Mouse (Mus musculus): ENCODE measurements around the gene Chp1. TPM values are rescaled to one million over a fixed set of nuclear protein-coding genes. Genes with fewer than 3 reads are reported as not detected.
"Not testable (repeated sequence)": the region's sequence is repeated elsewhere in the genome, so short reads cannot be mapped to it uniquely, and the experiment has no call there.

The Chp1 gene
- total and polyA plus RNA-seq, 2 experiments from 2014 or later: 58.9 to 69.8 TPM

- Histone ChIP-seq H3K36me3 (ENCODE audit: insufficient read depth) (peaks cover 6% of the 10 kb centered on the region; the same call in 1 of the 2 replicates), H3K4me3 (ENCODE audit: low read depth, low read length) (no peak overlapping the region), H3K4me2 (ENCODE audit: low read depth) (no peak overlapping the region), H3K9ac (no peak overlapping the region), H3K4me1 (ENCODE audit: insufficient read depth) (peaks cover 10% of the 10 kb centered on the region), H3K9me3 (ENCODE audit: low read length) (no peaks in the 10 kb centered on the region), H3K27ac (ENCODE audit: low read depth, low read length) (no peak overlapping the region), H3K27me3 (ENCODE audit: insufficient read depth, low read length) (no peaks in the 10 kb centered on the region)
- no peak for ATAC-seq
- WGBS: 93% methylated on average over 3 of the region's 3 CpGs
- DNase-seq: no peak
- TF ChIP-seq CTCF (IDR thresholded peaks at IDR 0.05; ENCODE audit: low read depth): 0 out of 2 replicates have a peak, but pooled peaks have one; percentile 21
Measured at GRCm38 (mm10) chr2:119591247-119591646, 43.8 kb downstream of the Chp1 start.

GRCm38 (mm10) chr2:119593765-119594112 is 46.2 kb downstream of the Chp1 start:
- DNase-seq (no peak), ATAC-seq (no peak)
- peak; percentile 18; the same call in 1 of the 2 replicates for TF ChIP-seq CTCF (IDR thresholded peaks at IDR 0.05; ENCODE audit: low read depth)
- peaks cover 16% of the 10 kb centered on the region; the same call in 1 of the 2 replicates for H3K36me3 ChIP-seq (ENCODE audit: insufficient read depth)
- H3K4me3 ChIP-seq (ENCODE audit: low read depth, low read length): peak overlapping the region; percentile 79
- peaks cover 11% of the 10 kb centered on the region for H3K4me1 ChIP-seq (ENCODE audit: insufficient read depth)
- WGBS: 7% methylated on average over 7 of the region's 7 CpGs
- H3K27ac ChIP-seq (ENCODE audit: low read depth, low read length): peak overlapping the region; percentile 54
- no peaks in the 10 kb centered on the region for H3K9me3 ChIP-seq (ENCODE audit: low read length)
- no peaks in the 10 kb centered on the region for H3K27me3 ChIP-seq (ENCODE audit: insufficient read depth, low read length)
- no peak overlapping the region for H3K9ac ChIP-seq
- peak overlapping the region; percentile 34 for H3K4me2 ChIP-seq (ENCODE audit: low read depth)

GRCm38 (mm10) chr2:119594113-119594981 is 46.9 kb downstream of the Chp1 start:
- peaks cover 11% of the 10 kb centered on the region for H3K4me1 ChIP-seq (ENCODE audit: insufficient read depth)
- peak overlapping the region; percentile 79 for H3K4me3 ChIP-seq (ENCODE audit: low read depth, low read length)
- H3K27ac ChIP-seq (ENCODE audit: low read depth, low read length): peak overlapping the region; percentile 75
- DNase-seq: peak; percentile 99
- no peak for TF ChIP-seq CTCF (IDR thresholded peaks at IDR 0.05; ENCODE audit: low read depth)
- H3K27me3 ChIP-seq (ENCODE audit: insufficient read depth, low read length): no peaks in the 10 kb centered on the region
- ATAC-seq: peak; percentile 99
- 2% methylated on average over 61 of the region's 61 CpGs for WGBS
- H3K36me3 ChIP-seq (ENCODE audit: insufficient read depth): peaks cover 16% of the 10 kb centered on the region
- H3K9ac ChIP-seq: peak overlapping the region; percentile 94
- H3K4me2 ChIP-seq (ENCODE audit: low read depth): peak overlapping the region; percentile 63
- H3K9me3 ChIP-seq (ENCODE audit: low read length): no peaks in the 10 kb centered on the region

- Histone ChIP-seq H3K4me1 (ENCODE audit: insufficient read depth) (peaks cover 11% of the 10 kb centered on the region), H3K4me2 (ENCODE audit: low read depth) (peak overlapping the region; percentile 63), H3K4me3 (ENCODE audit: low read depth, low read length) (peak overlapping the region; percentile 79), H3K27me3 (ENCODE audit: insufficient read depth, low read length) (no peaks in the 10 kb centered on the region), H3K27ac (ENCODE audit: low read depth, low read length) (no peak overlapping the region), H3K36me3 (ENCODE audit: insufficient read depth) (peaks cover 23% of the 10 kb centered on the region), H3K9ac (peak overlapping the region; percentile 94), H3K9me3 (ENCODE audit: low read length) (no peaks in the 10 kb centered on the region)
- no peak for TF ChIP-seq CTCF (IDR thresholded peaks at IDR 0.05; ENCODE audit: low read depth)
- DNase-seq (no peak), ATAC-seq (no peak)
- 31% methylated on average over 4 of the region's 4 CpGs for WGBS
Measured at GRCm38 (mm10) chr2:119595308-119595707, 47.8 kb downstream of the Chp1 start.

GRCm38 (mm10) chr2:119596781-119597330 is 49.4 kb downstream of the Chp1 start:
- Histone ChIP-seq H3K27me3 (ENCODE audit: insufficient read depth, low read length) (no peaks in the 10 kb centered on the region), H3K36me3 (ENCODE audit: insufficient read depth) (peaks cover 18% of the 10 kb centered on the region), H3K9me3 (ENCODE audit: low read length) (no peaks in the 10 kb centered on the region), H3K27ac (ENCODE audit: low read depth, low read length) (no peak overlapping the region), H3K4me2 (ENCODE audit: low read depth) (no peak overlapping the region), H3K9ac (no peak overlapping the region), H3K4me1 (ENCODE audit: insufficient read depth) (peaks cover 20% of the 10 kb centered on the region), H3K4me3 (ENCODE audit: low read depth, low read length) (no peak overlapping the region)
- DNase-seq (peak; percentile 33), ATAC-seq (no peak)
- TF ChIP-seq CTCF (IDR thresholded peaks at IDR 0.05; ENCODE audit: low read depth): no peak
- 83% methylated on average over 8 of the region's 8 CpGs for WGBS

GRCm38 (mm10) chr2:119601027-119601426 is 53.5 kb downstream of the Chp1 start:
- no peaks in the 10 kb centered on the region for H3K9me3 ChIP-seq (ENCODE audit: low read length)
- no peak overlapping the region for H3K9ac ChIP-seq

DNA sequence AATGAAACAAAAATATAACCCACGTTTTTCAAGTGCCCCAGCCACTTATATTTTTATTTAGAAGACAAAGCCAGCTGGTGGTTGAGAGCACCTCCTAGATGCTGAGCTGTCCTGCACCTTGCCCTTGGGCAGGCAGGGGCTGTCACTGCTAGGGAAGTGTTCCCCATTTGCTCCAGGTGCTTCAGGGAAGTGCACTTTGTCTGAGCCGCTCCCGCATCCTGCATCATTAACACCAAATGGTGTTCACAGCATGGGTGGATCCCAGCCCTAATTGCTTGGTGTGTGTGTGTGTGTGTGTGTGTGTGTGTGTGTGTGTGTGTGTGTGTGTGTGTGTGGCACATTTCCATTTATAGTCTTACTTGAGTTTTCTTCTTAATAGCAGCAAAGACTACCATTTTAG is 54.1 kb downstream of the Chp1 start:
- H3K4me3 ChIP-seq (ENCODE audit: low read depth, low read length); H3K4me1 ChIP-seq (ENCODE audit: insufficient read depth); H3K27me3 ChIP-seq (ENCODE audit: insufficient read depth, low read length); H3K27ac ChIP-seq (ENCODE audit: low read depth, low read length); H3K4me2 ChIP-seq (ENCODE audit: low read depth); H3K9me3 ChIP-seq (ENCODE audit: low read length); ATAC-seq; H3K9ac ChIP-seq; DNase-seq: not testable (repeated sequence)
- 69% methylated on average over 3 of the region's 3 CpGs for WGBS
- H3K36me3 ChIP-seq (ENCODE audit: insufficient read depth): peaks cover 21% of the 10 kb centered on the region

More at GRCm38 (mm10) chr2:119601027-119601426, 53.5 kb downstream of the Chp1 start:
- WGBS: 65% methylated on average over 4 of the region's 4 CpGs
- Histone ChIP-seq H3K4me3 (ENCODE audit: low read depth, low read length) (no peak overlapping the region), H3K27me3 (ENCODE audit: insufficient read depth, low read length) (no peaks in the 10 kb centered on the region), H3K4me1 (ENCODE audit: insufficient read depth) (peaks cover 13% of the 10 kb centered on the region), H3K4me2 (ENCODE audit: low read depth) (no peak overlapping the region), H3K27ac (ENCODE audit: low read depth, low read length) (no peak overlapping the region), H3K36me3 (ENCODE audit: insufficient read depth) (peaks cover 21% of the 10 kb centered on the region)
- DNase-seq (peak; percentile 18), ATAC-seq (no peak)
- no peak for TF ChIP-seq CTCF (IDR thresholded peaks at IDR 0.05; ENCODE audit: low read depth)
